Mouse (Mus musculus) G1E-ER4 (cell line): ENCODE data around the gene Evpl. TPM values are rescaled to one million over a fixed set of nuclear protein-coding genes. Genes with fewer than 3 reads are reported as not detected.

Experiments
- GATA1 ChIP-seq: IDR thresholded peaks from one replicate; pipeline ENCODE4 v1.8.0; 2012; ENCODE audit warnings: low read length, inconsistent platforms
- polyA plus RNA-seq: library from polyadenylated mRNA; stranded (reverse); fragments of >175 nt; gene quantifications from 2 replicates; pipeline ENCODE4 v1.2.3, GENCODE M21; 2012

The Evpl gene
- polyA plus RNA-seq = 0.01 and 0.02 TPM in 2 replicates

DNA sequence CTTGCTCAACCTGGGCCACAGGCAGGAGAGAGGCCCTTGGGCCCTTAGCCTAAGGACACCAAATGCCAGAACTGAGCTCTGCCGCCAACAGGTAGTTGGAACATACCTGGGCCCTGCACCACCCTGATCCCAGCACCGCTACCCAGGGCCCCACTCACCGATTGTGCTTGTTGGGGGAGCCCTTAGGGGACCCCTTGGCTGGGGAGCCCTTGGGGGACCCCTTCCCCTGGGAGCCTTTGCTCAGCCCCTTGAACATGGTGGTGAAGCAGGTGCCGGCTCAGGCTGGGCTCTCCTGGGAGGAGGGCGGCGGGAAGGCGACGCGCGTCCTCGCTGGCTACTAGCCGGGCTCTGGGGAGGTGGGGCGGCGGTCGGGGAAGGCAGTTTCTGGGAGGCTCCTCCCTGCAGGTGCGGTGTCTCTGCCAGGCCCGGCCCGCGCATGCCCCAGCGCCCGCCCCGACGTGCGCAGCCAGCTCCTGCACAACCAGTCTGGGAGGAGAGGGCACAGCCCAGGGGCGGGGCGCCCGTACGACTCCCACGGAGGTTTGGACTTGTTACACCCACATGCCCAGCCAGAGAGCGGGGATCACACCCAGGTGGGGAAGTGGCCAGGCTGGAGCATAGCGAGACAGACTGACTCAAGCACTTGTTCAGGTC lies at the start of gene Evpl:
Gene Evpl (minus strand): TSS at position 336 of the 654 bp plus-strand sequence.
- TF ChIP-seq GATA1 = no peak

- no peak for TF ChIP-seq GATA1
Measured at GRCm38 (mm10) chr11:116287351-116287750, 49.5 kb upstream of the Evpl start.

DNA sequence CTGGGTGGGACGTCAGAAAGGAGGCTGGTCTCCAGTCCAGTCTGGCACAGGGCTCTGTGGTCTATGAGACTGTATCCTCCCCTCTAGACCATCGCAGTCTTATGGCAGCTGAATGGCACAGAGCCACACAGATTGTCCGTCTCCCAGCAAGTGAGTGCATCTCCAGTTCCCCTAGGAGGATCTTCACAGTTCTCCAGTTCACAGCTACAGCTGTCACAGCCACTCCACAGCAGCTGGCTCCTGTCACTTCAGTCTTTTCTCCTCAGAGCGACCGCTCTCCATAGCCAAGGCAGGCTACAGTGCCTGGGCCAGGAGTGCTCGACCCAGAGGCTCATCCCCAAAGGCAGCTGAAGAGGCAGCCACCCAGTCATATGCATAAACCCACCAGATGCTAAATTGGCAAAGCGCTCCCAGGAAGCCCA lies 47.9 kb upstream of the Evpl start:
- no peak for TF ChIP-seq GATA1

GRCm38 (mm10) chr11:116283982-116284381 lies 46.1 kb upstream of the Evpl start:
- no peak for TF ChIP-seq GATA1

DNA sequence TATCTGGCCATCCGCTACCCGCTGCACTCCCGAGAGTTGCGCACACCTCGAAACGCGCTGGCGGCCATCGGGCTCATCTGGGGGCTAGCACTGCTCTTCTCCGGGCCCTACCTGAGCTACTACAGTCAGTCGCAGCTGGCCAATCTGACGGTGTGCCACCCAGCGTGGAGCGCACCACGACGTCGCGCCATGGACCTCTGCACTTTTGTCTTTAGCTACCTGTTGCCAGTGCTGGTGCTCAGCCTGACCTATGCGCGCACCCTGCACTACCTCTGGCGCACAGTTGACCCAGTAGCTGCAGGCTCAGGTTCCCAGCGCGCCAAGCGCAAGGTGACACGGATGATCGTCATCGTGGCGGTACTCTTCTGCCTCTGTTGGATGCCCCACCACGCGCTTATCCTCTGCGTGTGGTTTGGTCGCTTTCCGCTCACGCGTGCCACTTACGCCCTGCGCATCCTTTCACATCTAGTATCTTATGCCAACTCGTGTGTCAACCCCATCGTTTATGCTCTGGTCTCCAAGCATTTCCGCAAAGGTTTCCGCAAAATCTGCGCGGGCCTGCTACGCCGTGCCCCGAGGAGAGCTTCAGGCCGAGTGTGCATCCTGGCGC lies 45.1 kb upstream of the Evpl start:
- no peak for TF ChIP-seq GATA1

GRCm38 (mm10) chr11:116282089-116282488 lies 44.2 kb upstream of the Evpl start:
- no peak for TF ChIP-seq GATA1

DNA sequence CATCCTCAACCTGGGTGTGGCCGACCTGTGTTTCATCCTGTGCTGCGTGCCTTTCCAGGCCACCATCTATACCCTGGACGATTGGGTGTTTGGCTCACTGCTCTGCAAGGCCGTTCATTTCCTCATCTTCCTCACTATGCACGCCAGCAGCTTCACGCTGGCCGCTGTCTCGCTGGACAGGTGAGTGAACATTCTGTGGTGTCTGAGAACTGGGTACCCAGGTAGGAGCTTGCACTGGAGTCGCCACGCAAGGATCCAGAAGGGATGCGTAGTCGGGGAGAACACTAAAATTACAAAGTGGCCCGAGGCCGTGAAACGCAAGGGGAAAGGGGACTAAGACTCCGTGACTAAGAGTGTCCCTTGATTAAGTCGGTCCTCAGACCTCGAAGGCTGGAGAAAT lies 43.8 kb upstream of the Evpl start:
- TF ChIP-seq GATA1 = no peak

GRCm38 (mm10) chr11:116280751-116281663 lies 43.1 kb upstream of the Evpl start, which contains the start of gene Galr2:
Gene Galr2, plus strand, starts transcription at chr11:116280939.
- TF ChIP-seq GATA1 = no peak

DNA sequence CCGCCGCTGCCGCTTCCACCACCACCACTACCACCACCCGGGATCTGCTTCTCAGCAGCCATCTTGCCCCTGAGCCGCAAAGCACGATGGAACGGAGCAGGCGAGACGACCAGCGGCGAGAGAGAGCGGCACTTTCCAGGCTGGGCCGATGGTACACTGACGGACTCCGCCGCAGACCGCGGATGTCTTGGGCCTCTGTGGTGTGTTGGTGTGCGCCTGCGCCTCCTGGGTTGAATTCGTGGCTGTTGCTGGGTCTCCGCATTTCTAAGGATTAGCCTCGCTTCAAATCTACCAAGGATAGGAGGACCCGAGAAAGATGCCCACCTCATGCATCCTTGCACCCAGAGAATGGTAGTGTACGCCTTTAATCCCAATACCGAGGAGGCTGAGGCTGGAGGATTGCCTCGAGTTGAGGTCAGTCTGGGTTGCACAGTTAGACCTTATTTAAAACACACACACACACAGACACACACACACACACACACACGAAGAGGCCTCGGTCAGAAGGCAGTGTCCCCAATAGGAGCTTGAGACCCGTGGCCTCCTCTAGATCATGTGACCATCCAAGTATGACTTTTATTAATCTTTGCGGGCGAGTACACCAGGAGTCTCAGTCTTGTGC lies 36.3 kb upstream of the Evpl start, which contains the start of gene Srp68:
Gene Srp68 (minus strand): TSS at position 173 of the 622 bp plus-strand sequence.
- TF ChIP-seq GATA1 = no peak

DNA sequence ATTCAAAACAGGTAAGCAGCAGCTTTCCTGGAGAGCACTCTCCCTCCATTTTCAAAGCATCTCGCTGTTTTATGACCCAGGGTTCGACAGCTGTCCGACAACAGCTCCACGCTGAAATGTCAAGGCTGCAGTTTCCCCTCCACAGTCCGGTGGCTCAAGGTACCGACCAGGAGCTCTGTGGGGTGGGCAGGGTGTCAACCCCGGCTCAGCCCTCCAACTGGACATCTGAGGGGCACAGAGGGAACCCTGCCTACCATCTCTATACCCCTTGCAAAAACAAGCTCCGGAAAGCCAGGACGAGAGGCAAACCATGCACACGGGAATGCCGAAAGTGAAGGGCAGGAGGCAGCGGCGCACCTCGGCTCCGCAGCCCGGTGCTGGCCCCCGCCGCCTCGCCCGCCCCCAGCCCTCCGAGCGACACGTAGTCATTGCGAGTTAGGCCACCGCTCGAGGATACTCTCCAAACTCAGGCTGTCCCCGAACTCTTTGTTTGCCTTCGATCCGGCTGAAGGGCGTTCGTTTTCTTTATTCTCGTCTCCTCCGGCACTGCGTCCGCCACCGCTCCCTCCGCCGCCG lies 35.7 kb upstream of the Evpl start:
- TF ChIP-seq GATA1 = no peak

GRCm38 (mm10) chr11:116272589-116273468 lies 35.0 kb upstream of the Evpl start:
- no peak for TF ChIP-seq GATA1

GRCm38 (mm10) chr11:116269560-116269959 lies 31.7 kb upstream of the Evpl start:
- no peak for TF ChIP-seq GATA1

DNA sequence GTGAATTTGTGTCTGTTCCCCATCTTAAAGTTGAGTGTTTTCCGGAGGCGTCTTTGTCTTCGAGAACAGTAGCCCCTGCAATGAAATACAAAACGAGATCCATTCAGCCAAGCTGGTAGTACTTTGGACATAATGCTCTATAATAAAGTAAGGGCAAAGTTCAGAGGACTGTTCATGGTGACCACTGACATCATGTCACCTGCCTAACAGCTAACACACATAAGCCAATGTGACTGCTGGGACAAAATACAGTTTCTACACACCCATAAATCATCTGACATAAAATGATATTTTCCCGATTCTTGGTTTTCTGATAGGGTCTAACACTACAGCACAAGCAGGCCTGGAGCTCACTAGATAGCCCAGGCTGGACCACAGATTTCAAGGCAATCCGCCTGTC lies 30.4 kb upstream of the Evpl start:
- TF ChIP-seq GATA1 = no peak

DNA sequence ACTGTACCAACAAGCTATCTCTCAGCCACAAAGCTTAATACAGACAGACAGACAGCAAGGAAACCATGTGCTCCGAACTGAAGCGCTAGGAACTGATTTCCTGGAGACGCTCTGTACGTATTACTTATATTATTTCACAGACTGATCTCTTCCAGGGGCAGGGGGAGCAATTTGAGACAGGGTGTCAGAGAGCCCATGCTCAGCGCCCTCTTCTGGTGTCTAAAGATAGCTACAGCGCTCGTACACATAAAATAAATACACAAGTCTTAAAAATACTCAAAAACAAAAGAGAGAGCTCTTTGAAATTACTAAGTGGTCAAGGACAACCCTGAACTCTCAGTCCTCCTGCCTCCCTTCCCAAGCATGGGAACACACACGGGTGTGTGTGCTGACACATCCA lies 29.8 kb upstream of the Evpl start:
- TF ChIP-seq GATA1 = no peak

- no peak for TF ChIP-seq GATA1
Measured at GRCm38 (mm10) chr11:116265850-116266249, 28.0 kb upstream of the Evpl start.
